Comparison of ENCODE assay signal across 14 mouse cellular contexts in genomic region chr5:8368781-8369180, GRCm38 (mm10).
"Had no signal": no experiment of that assay in that cellular context is flagged by ENCODE, and none has a peak within 500 bp of the region (broad histone marks: within the 10 kb centered on the region; RNA-seq: fewer than 3 reads in every experiment).

No protein-coding gene starts in this region.

- H3K4me1 ChIP-seq: liver, embryonic 13.5 days had no signal

- H3K4me3 ChIP-seq: myocyte had no signal

- DNase-seq: kidney, postnatal 10 days; liver; liver, embryonic 13.5 days; lung, embryonic 14.5 days; right cerebral cortex, postnatal 4 days; thymus, adult 2 months; thymus, postnatal 14 days had no signal

- H3K27ac ChIP-seq: limb, embryonic 13.5 days; liver, embryonic 13.5 days; macrophage; midbrain, embryonic 12.5 days; stomach, postnatal 0 days had no signal

- H3K36me3 ChIP-seq: limb, embryonic 10.5 days; limb, embryonic 13.5 days; liver, embryonic 13.5 days; midbrain, embryonic 12.5 days; neural tube, embryonic 15.5 days had no signal

- H3K9me3 ChIP-seq: limb, embryonic 10.5 days; limb, embryonic 13.5 days; liver, embryonic 13.5 days; midbrain, embryonic 12.5 days; neural tube, embryonic 15.5 days had no signal

- H3K27me3 ChIP-seq: midbrain, embryonic 12.5 days; neural tube, embryonic 15.5 days had no signal
